Mouse (Mus musculus) spleen, adult 2 months (tissue): Measurements from ENCODE around the gene Yeats2.

Experiments
- CTCF ChIP-seq: fragments of 200-500 bp; IDR thresholded peaks from 2 replicates; pipeline ENCODE4 v1.5.1; 2011; ENCODE audit warnings: mild to moderate bottlenecking, inconsistent platforms; ENCODE audit not compliant: insufficient read depth, insufficient read length, insufficient replicate concordance; ENCODE audit errors: extremely low read depth
- POLR2A ChIP-seq: fragments of 200-500 bp; IDR thresholded peaks from 2 replicates; pipeline ENCODE4 v1.6.1; 2011; ENCODE audit warnings: low read depth, low read length, inconsistent platforms

- TF ChIP-seq POLR2A (no peak), CTCF (no peak)
These were observed 19.3 kb downstream of the Yeats2 start for GRCm38 (mm10) chr16:20160130-20160529.
